ENCODE assay signal across 8 mouse cellular contexts in the genomic region with DNA sequence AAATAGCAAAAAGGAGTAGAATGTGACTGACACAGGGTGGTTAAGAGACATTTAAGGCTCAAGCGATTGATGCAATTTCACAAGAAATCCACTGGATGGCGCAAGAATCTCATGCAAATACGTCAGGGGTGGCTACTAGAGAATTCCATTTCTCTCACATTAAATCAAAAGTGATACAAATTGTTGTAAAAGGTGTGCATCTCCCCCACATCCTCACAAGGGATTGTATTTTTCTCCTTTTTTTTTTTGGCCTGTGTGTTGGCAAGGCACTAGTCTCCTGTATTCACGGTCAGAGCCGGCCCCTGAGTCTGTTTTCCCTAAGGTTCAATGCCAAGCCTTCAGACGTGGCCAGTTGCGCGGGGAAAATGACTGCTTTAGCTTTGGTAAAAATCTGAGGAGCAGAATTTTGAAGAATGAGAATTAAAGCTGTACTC.
DNase-seq lines count a peak whose midpoint lies in the region; ATAC-seq and TF ChIP-seq lines count a peak whose summit lies in the region.
"Had no signal": no experiment of that assay in that cellular context is flagged by ENCODE, and none has a peak within 500 bp of the region (broad histone marks: within the 10 kb centered on the region; RNA-seq: fewer than 3 reads in every experiment).

No protein-coding gene starts in this region.

- H3K27me3 ChIP-seq in kidney, postnatal 0 days (ENCODE audit: insufficient read depth, low read length): 0 out of 2 replicates have a peak, but pooled peaks cover 4% of the 10 kb centered on the region
- H3K27me3 ChIP-seq: limb, embryonic 12.5 days had no signal

- no peak for ATAC-seq in kidney, postnatal 0 days (replicated peaks; ENCODE audit: low FRiP score, low read depth)
- peak; percentile 72; the same call in 1 of the 2 replicates for ATAC-seq in common myeloid progenitor, adult 5-6 weeks (replicated peaks; ENCODE audit: low read depth, poor library complexity, severe bottlenecking)

- H3K36me3 ChIP-seq in kidney, postnatal 0 days (ENCODE audit: insufficient read depth, low read length): no peaks in the 10 kb centered on the region
- H3K36me3 ChIP-seq: limb, embryonic 12.5 days had no signal

- DNase-seq in kidney, postnatal 0 days (ENCODE audit: low spot score): peak; percentile 83
- no peak for DNase-seq in kidney, adult 18-20 months
- peak; percentile 74 for DNase-seq in NIH3T3 (ENCODE audit: low read depth)
- peak; percentile 15 for DNase-seq in lung, postnatal 14 days
- DNase-seq in gastrocnemius, postnatal 4 days (ENCODE audit: low spot score in 2 of 2): no peak
- no peak for DNase-seq in left cerebral cortex, adult 11 months (ENCODE audit: low spot score)

- TF ChIP-seq CTCF in kidney, postnatal 0 days (IDR thresholded peaks at IDR 0.05; ENCODE audit: low read depth): peak; percentile 90

- no peaks in the 10 kb centered on the region for H3K9me3 ChIP-seq in kidney, postnatal 0 days (replicated peaks; ENCODE audit: low read length)
- H3K9me3 ChIP-seq: limb, embryonic 12.5 days had no signal

- no peak overlapping the region for H3K4me3 ChIP-seq in kidney, postnatal 0 days (replicated peaks; ENCODE audit: low read depth, low read length)
- H3K4me3 ChIP-seq: limb, embryonic 12.5 days had no signal

- 45% methylated on average over 8 of the region's 8 CpGs for WGBS in kidney, postnatal 0 days

- no peak overlapping the region for H3K9ac ChIP-seq in kidney, postnatal 0 days (ENCODE audit: low read depth, low read length)
- H3K9ac ChIP-seq: limb, embryonic 12.5 days had no signal

- H3K4me1 ChIP-seq in kidney, postnatal 0 days (replicated peaks; ENCODE audit: insufficient read depth, low read length): no peaks in the 10 kb centered on the region
- H3K4me1 ChIP-seq: limb, embryonic 12.5 days had no signal

- no peak overlapping the region for H3K27ac ChIP-seq in kidney, postnatal 0 days
- H3K27ac ChIP-seq: limb, embryonic 12.5 days had no signal

- H3K4me2 ChIP-seq in kidney, postnatal 0 days (ENCODE audit: low read length): no peak overlapping the region
- H3K4me2 ChIP-seq: limb, embryonic 12.5 days had no signal

Comparison
In these comparisons a context has a peak if more than half of its experiments do, and no peak if none do; other contexts are left out.
1. DNase-seq: peak in kidney, postnatal 0 days (single experiment), NIH3T3 (single experiment) and lung, postnatal 14 days (single experiment); none in kidney, adult 18-20 months (single experiment), gastrocnemius, postnatal 4 days (0 of 2) and left cerebral cortex, adult 11 months (single experiment).